Mouse (Mus musculus) olfactory bulb, adult 2 months (tissue): Measurements from ENCODE around the gene Ssh3. TPM values are rescaled to one million over a fixed set of nuclear protein-coding genes. Genes with fewer than 3 reads are reported as not detected.

Experiments used
- H3K27ac ChIP-seq: fragments of 200-500 bp; 2 replicates; pipeline ENCODE4 v1.5.1; 2012; ENCODE audit warnings: low read depth, low read length; ENCODE audit not compliant: insufficient read depth
- H3K4me1 ChIP-seq: fragments of 200-500 bp; 2 replicates; pipeline ENCODE4 v1.6.1; 2012; ENCODE audit warnings: low read length; ENCODE audit not compliant: control insufficient read depth, insufficient read depth
- H3K4me3 ChIP-seq: fragments of 200-500 bp; 2 replicates; pipeline ENCODE4 v1.5.1; 2012; ENCODE audit warnings: mild to moderate bottlenecking, low read depth, low read length, moderate library complexity; ENCODE audit not compliant: insufficient read depth
- CTCF ChIP-seq: fragments of 200-500 bp; IDR thresholded peaks from 2 replicates; pipeline ENCODE4 v1.5.1; 2012; ENCODE audit warnings: low read depth, mild to moderate bottlenecking, low read length, moderate library complexity; ENCODE audit not compliant: insufficient read depth
- POLR2A ChIP-seq: fragments of 200-500 bp; IDR thresholded peaks from 2 replicates; pipeline ENCODE4 v1.6.1; 2012; ENCODE audit warnings: mild to moderate bottlenecking, low read depth, low read length, moderate library complexity; ENCODE audit not compliant: insufficient read depth
- WGBS: fragments of 180-500 bp; shearing (Covaris S2); methylation state at CpG from one replicate; pipeline ENCODE4 v1.1.7; 2018; 5-methylcytosine and 5-hydroxymethylcytosine counted together
- polyA plus RNA-seq: library from polyadenylated mRNA; stranded (reverse); fragments of >200 nt; gene quantifications from 2 replicates; pipeline ENCODE4 v1.2.4, GENCODE M21; 2012; ENCODE audit warnings: low replicate concordance; ENCODE audit not compliant: missing spikeins, insufficient read depth, insufficient read length

The Ssh3 gene
- polyA plus RNA-seq, 1 experiment: not detected

- Histone ChIP-seq H3K4me3 (no peak overlapping the region), H3K4me1 (peaks cover 33% of the 10 kb centered on the region), H3K27ac (no peak overlapping the region)
- TF ChIP-seq POLR2A (no peak), CTCF (no peak)
- WGBS: 40% methylated on average over 5 of the region's 5 CpGs
Measured at GRCm38 (mm10) chr19:4217140-4217539, 51.8 kb downstream of the Ssh3 start.

- Histone ChIP-seq H3K27ac (no peak overlapping the region), H3K4me1 (peaks cover 33% of the 10 kb centered on the region), H3K4me3 (no peak overlapping the region)
- 33% methylated on average over 14 of the region's 14 CpGs for WGBS
- no peak for TF ChIP-seq CTCF
- TF ChIP-seq POLR2A: no peak
Measured at GRCm38 (mm10) chr19:4216041-4216685, 52.8 kb downstream of the Ssh3 start.

GRCm38 (mm10) chr19:4215451-4215840, 53.5 kb downstream of the Ssh3 start:
- H3K4me3 ChIP-seq: 0 out of 2 replicates have a peak overlapping the region, but pooled peaks have one; percentile 49
- WGBS: 6% methylated on average over 21 of the region's 21 CpGs
- no peak for TF ChIP-seq POLR2A
- TF ChIP-seq CTCF: no peak
- no peak overlapping the region for H3K27ac ChIP-seq
- H3K4me1 ChIP-seq: peaks cover 28% of the 10 kb centered on the region

- H3K4me1 ChIP-seq: peaks cover 28% of the 10 kb centered on the region
- TF ChIP-seq POLR2A: no peak
- WGBS: under 1% methylated on average over 64 of the region's 81 CpGs
- H3K27ac ChIP-seq: no peak overlapping the region
- H3K4me3 ChIP-seq: peak overlapping the region; percentile 49
Measured at GRCm38 (mm10) chr19:4214771-4215450, 54.1 kb downstream of the Ssh3 start.

GRCm38 (mm10) chr19:4214071-4214770, 54.8 kb downstream of the Ssh3 start, which contains the start of the genes Clcf1 and AC109138.7:
Gene Clcf1, plus strand, starts transcription at chr19:4214238.
Gene AC109138.7, plus strand, starts transcription at chr19:4214357.
- TF ChIP-seq POLR2A (no peak), CTCF (no peak)
- Histone ChIP-seq H3K4me1 (peaks cover 28% of the 10 kb centered on the region), H3K4me3 (peak within 1 kb of the TSS; percentile 49), H3K27ac (no peak within 1 kb of the TSS)
- WGBS: under 1% methylated on average over 49 of the region's 49 CpGs

- TF ChIP-seq CTCF (no peak), POLR2A (no peak)
- no peak overlapping the region for H3K4me3 ChIP-seq
- H3K4me1 ChIP-seq: peaks cover 28% of the 10 kb centered on the region
- WGBS: 32% methylated on average over 9 of the region's 9 CpGs
- H3K27ac ChIP-seq: no peak overlapping the region
Measured at GRCm38 (mm10) chr19:4213524-4213974, 55.4 kb downstream of the Ssh3 start.

- H3K4me3 ChIP-seq: no peak overlapping the region
- no peak overlapping the region for H3K27ac ChIP-seq
- TF ChIP-seq POLR2A: no peak
- TF ChIP-seq CTCF: no peak
- WGBS: 70% methylated on average over 4 of the region's 4 CpGs
- H3K4me1 ChIP-seq: peaks cover 28% of the 10 kb centered on the region
Measured at GRCm38 (mm10) chr19:4211891-4212588, 56.9 kb downstream of the Ssh3 start.

Other genes starting within 250 kb of the Ssh3 start
- gene Gstp1, start 231.2 kb downstream of the Ssh3 start, polyA plus RNA-seq: not detected in 2 replicates
- not detected in 2 replicates for gene Gstp2, start 223.2 kb downstream of the Ssh3 start, polyA plus RNA-seq
- not detected in 2 replicates for gene Gstp3, start 209.6 kb downstream of the Ssh3 start, polyA plus RNA-seq
- gene Cabp2, start 187.6 kb downstream of the Ssh3 start, polyA plus RNA-seq: not detected in 2 replicates
- gene Cdk2ap2, start 172.0 kb downstream of the Ssh3 start, polyA plus RNA-seq: not detected in 2 replicates
- gene Pitpnm1, start 169.2 kb downstream of the Ssh3 start, polyA plus RNA-seq: not detected in 2 replicates
- gene Aip, start 143.3 kb downstream of the Ssh3 start, polyA plus RNA-seq: not detected in 2 replicates
- gene Gpr152, start 129.4 kb downstream of the Ssh3 start, polyA plus RNA-seq: not detected in 2 replicates
- gene Cabp4, start 125.1 kb downstream of the Ssh3 start, polyA plus RNA-seq: not detected in 2 replicates
- not detected in 2 replicates for gene Coro1b, start 120.6 kb downstream of the Ssh3 start, polyA plus RNA-seq
- 485 TPM in 1 of 2 replicates, not detected in the other for gene Ptprcap, start 115.6 kb downstream of the Ssh3 start, polyA plus RNA-seq
- not detected in 2 replicates for gene Rps6kb2, start 105.8 kb downstream of the Ssh3 start, polyA plus RNA-seq
- gene Carns1, start 93.7 kb downstream of the Ssh3 start, polyA plus RNA-seq: not detected in 2 replicates
- gene Tbc1d10c, start 77.9 kb downstream of the Ssh3 start, polyA plus RNA-seq: 247 TPM in 1 of 2 replicates, not detected in the other
- gene Ppp1ca, start 77.1 kb downstream of the Ssh3 start, polyA plus RNA-seq: 405 and 768 TPM in 2 replicates
- gene Rad9a, start 67.5 kb downstream of the Ssh3 start, polyA plus RNA-seq: not detected in 2 replicates
- gene Clcf1, start 54.9 kb downstream of the Ssh3 start, polyA plus RNA-seq: not detected in 2 replicates
- gene AC109138.7, start 54.8 kb downstream of the Ssh3 start, polyA plus RNA-seq: not detected in 2 replicates
- gene Pold4, start 37.3 kb downstream of the Ssh3 start, polyA plus RNA-seq: not detected in 2 replicates
- not detected in 2 replicates for gene Ankrd13d, start 14.0 kb upstream of the Ssh3 start, polyA plus RNA-seq
- 210 TPM in 1 of 2 replicates, not detected in the other for gene Grk2, start 37.0 kb upstream of the Ssh3 start, polyA plus RNA-seq
- gene Kdm2a, start 129.1 kb upstream of the Ssh3 start, polyA plus RNA-seq: 282 TPM in 1 of 2 replicates, not detected in the other
- not detected in 2 replicates for gene Rhod, start 170.3 kb upstream of the Ssh3 start, polyA plus RNA-seq
- gene Syt12, start 208.3 kb upstream of the Ssh3 start, polyA plus RNA-seq: not detected in 2 replicates
- not detected in 2 replicates for gene 2010003K11Rik, start 229.4 kb upstream of the Ssh3 start, polyA plus RNA-seq
- not detected in 2 replicates for gene Pcx, start 241.3 kb upstream of the Ssh3 start, polyA plus RNA-seq